Mouse (Mus musculus) heart, postnatal 25 days (tissue): Measurements from ENCODE around the gene Fis1. TPM values are rescaled to one million over a fixed set of nuclear protein-coding genes. Genes with fewer than 3 reads are reported as not detected.

Experiments used
- DNase-seq: peaks from one replicate; pipeline ENCODE4 v3.0.0; 2022; ENCODE audit warnings: low spot score
- intact Hi-C: fragments of 180-260 bp; cut with DNase I; formaldehyde crosslinking; loops from one replicate; pipeline ENCODE4 v1.15.1; 2025
- total RNA-seq, 2 experiments: library from RNA; stranded (reverse); gene quantifications; 2 replicates each; pipeline ENCODE4 v1.2.3; 2021

Gene Fis1
- total RNA-seq, 2 experiments from 2014 or later: 172 to 177 TPM

DNA sequence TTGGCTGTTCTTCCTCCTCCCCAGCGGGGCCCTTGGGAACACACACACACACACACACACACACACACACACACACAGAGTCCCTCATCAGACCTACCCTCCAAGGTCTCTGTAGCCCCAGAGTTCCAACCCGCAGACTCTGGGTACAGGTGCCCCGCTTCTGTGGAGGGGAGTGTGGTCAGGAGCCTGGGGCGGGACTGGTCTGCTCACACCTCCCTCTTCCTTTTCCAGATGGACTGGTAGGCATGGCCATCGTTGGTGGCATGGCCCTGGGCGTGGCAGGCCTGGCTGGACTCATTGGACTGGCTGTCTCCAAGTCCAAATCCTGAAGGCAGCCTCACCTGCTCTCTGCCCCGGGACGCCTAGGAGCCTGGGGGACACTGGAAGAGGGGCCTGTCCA is 12.6 kb downstream of the Fis1 start:
- DNase-seq: no peak

DNA sequence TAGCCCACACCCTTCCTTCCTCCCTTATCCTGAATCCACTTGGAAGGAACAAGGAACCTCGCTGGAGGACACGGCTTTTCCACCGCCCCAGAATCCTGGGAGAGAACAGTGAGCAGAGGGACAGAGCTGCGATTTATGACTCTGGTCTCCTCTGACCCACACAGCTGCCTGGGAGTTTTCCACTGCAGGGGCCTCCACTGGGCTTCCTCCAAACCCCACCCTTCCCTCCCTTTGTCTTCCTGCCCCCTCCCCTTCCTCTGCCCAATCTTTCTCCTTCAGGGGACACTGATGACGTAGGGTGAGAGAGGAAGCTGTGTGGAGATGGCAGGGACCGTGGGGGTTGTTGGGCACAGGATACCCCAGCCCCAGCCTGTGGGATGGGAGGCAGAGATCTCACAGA is 13.3 kb downstream of the Fis1 start, which contains the start of gene Cldn15:
TSS of gene Cldn15 (plus strand) at position 286 of the 400 bp plus-strand sequence.
- peak; percentile 44 for DNase-seq
- intact Hi-C loops: no loop called here

More for the DNA sequence above, 12.6 kb downstream of the Fis1 start:
- intact Hi-C loops: no loop called here

DNA sequence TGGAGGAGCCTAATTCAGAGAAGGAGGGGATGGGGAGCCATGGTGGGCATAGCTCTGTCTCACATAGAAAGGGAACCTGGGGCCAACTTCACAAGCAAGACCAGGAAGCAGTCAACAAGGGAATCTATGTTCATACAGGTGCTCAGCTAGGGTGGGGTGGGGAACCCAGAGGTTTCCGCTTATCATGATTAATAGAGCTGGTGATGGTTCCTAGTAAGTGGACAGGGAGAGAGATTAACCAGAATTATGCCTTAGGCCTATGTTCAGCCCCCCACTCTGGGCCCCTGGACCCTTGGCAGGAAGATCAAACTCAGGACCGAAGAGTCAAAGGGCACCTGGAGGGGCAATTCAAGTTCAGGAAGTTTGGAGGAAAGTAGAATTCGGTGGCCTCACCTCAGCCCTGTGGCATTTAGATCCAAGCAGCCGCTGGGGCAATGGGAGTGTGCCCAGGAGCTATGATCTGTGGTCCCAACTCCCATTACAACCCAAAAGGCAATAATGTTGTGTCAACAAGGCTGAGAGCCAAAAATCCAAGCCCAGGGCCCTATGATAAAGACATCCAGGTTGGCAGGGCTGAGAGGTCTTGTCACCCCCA is 13.9 kb downstream of the Fis1 start:
- no peak for DNase-seq

DNA sequence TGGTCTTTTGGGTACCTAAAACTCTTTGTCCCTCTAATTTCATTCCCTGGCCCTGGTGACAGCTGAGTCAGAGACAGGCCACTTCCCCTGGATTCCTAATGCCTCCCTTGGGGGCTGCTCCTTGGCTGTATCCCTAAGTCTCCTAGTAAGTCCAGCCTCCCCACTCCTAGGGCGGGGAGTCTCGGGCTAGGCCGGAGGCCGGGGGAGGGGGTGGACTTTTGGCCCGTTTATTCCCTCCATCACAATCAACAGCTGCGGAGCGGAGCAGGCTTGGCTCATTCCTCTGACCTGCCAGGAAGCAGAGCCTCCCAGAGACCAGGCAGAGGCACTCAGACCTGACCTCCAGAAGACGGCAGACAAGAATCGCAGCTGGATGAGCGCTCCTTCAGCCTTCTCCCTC is 14.5 kb downstream of the Fis1 start:
- peak; percentile 82 for DNase-seq
- intact Hi-C loops: no loop called here

More for the DNA sequence above, 13.9 kb downstream of the Fis1 start:
- intact Hi-C loops: no loop called here

DNA sequence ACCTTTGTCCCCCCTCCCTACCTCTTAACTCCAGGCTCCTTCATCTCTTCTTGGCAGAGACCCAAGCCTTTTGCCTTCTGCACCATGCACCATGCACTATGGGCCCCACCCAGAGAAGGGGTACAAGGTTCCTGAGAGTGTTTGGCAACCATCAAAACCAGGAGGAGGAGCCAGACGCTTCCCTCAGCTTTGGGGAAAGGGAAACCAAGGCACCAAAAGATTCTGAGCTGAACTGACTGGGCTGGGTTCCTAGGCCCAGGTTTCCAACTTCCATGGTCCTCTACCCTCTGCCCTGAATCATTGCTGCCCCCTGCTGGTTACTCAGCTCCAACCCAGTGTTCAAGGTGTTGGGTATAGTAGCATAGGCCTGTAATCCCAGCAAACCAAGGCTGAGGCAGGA is 17.6 kb downstream of the Fis1 start:
- intact Hi-C loops: loop anchor here (1.0 kb wide), 1 partner anchor 41 kb away; no protein-coding TSS in a partner anchor
- peak; percentile 48 for DNase-seq

DNA sequence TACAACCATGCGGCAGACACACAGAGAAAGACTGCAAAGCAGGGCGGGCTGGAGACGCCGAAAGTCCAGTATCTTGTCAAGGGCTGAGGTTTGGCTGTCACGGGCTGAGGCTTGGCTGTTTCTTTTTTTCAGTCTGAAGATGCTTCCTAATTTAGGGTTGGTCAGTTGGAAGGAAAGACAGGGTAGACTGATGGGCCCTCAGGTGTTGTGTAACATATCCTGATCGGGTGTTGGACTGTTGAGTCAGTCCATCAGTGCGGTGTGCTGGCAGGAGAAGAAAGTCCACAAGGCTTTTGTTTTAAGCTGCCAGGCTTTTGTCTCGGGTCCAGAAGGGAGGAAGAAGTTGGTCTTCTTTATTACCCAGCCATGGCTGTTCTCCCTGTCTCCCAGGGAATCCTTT is 20.6 kb downstream of the Fis1 start:
- intact Hi-C loops: no loop called here

DNA sequence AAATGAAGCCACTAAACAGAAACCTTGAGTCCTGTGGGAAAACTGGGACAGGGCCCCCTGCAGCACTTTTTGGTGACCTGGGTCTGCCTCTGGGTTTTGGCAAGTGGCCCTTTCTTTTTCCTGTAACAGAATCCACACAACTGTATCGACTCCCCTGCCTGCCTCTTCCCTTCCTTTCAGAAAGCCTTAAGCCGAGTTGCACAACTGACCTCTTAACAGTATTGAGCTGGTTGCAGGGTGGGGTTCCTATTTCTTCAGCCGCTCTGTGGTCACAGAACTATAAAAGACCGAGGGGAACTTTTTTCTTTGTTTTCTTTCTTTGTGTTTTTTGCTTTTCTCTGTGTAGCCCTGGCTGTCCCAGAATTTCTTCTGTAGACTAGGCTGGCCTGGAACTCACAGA is 24.7 kb downstream of the Fis1 start:
- intact Hi-C loops: no loop called here
- no peak for DNase-seq

More for the DNA sequence above, 20.6 kb downstream of the Fis1 start:
- no peak for DNase-seq

DNA sequence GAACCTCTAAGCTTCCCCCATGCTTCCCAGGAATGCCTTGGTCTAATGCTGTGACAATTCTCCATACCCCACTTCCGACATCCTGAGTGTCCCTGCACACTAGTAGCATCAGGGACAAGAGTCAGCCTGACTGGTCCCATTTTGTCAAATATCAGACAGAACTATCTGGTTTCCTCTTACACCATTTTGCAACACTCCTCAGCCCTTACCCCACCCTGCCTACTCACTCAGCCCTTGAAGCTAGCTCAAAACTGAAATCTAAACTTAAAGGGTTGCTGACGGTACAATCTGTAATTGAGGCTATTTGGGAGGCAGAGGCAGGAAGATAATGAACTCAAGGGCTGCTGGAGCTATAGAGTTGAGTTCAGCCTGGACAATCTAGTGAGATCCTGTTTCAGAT is 26.7 kb downstream of the Fis1 start:
- DNase-seq: no peak
- intact Hi-C loops: no loop called here

DNA sequence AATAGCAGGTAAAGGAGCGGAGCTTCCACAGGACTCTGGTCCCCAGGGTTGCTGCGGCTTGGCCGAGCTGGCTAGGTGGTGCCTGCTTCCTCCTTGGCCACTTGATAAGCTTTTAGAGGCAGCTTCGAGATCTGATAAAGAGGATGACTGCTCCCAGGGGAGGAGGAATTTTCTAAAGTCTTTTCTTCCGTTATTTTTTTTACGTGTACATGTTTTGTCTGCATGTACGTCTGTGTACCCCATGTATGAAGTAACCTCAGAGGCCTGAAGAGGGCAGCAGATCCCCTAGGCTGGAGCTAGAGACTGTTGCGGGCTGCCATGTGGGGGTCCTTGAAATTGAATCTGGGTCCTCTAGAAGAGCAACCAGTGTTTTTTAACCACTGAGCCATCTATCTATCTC is 27.9 kb downstream of the Fis1 start:
- no peak for DNase-seq
- intact Hi-C loops: no loop called here

DNA sequence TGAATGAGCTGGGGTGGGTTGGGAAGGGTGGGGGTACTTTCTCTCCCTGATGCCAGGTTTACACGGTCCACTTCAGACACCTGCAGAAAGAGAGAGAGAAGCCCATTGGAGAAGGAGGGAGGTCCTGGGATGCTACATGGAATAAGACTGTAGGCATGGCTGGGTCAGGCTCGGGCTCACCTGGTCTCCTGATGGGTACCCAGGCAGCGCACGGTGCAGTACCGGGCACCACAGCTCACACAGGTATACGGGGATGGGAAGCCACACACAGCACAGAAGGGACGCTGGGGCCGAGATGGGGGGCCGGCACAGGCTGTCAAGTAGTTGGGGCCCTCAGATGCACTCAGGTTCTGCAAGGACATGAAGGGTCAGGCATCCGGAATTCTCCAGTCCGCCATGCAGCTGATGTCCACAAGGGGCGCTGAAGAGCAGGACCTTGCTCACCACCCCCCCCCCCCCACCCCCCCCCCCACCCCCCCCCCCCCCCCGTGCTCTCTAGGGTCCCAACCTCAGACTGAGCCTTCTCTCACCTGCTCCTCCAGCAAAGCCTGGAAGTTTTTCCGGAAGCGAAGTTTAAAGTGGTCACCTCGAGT is 29.4 kb downstream of the Fis1 start:
- DNase-seq: no peak
- intact Hi-C loops: no loop called here

DNA sequence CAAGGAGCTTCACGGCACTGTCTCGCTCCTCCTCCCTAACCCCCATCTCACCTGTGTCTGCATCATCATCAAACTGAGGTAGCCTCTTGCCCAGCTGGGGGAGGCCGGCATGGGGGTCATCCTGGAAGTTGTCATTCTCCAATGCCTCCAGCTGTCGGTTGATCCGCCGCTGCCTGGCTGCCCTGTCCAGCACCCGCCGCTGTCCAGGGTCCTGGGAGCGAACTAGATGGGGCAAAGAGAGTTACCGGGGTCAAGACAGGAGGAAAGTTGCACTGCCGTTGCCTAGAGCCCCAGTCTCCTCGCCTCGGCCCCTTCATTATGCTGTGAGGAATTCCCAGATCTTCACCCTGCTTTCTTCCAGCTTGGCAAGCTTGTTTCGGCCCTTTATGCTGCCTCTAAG is 31.8 kb downstream of the Fis1 start:
- DNase-seq: no peak
- intact Hi-C loops: loop anchor here (5.0 kb wide), 1 partner anchor 792 kb away; the partner anchor contains the start of gene Ppp1r35

DNA sequence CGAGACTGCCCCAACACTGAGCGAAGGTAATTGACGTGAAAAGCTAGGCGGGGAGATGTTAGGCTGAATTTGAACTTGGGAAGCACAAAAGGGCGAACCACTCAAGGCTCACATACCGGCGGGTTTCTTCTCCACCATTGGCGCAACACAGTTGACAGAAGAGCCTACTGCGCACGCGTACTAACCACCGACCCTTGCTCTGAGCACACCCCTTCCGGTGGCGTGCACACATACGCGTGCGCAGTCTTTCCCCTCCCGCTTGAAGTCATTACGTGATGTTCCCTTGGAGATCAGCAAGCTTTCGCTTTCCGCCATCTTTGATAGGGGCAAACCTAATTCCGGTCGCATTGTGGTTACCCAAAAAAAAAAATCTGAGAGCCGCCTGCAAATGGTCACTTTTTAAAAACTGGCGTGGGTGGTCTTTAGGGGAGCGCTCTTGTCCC is 33.6 kb downstream of the Fis1 start, which contains the start of gene Plod3:
TSS of gene Plod3 (plus strand) at position 325 of the 443 bp plus-strand sequence.
- DNase-seq: peak; percentile 94
- intact Hi-C loops: loop anchor here (2.0 to 5.0 kb wide), 2 partner anchors 24 to 791 kb away; partner anchors contain the start of gene Ppp1r35

DNA sequence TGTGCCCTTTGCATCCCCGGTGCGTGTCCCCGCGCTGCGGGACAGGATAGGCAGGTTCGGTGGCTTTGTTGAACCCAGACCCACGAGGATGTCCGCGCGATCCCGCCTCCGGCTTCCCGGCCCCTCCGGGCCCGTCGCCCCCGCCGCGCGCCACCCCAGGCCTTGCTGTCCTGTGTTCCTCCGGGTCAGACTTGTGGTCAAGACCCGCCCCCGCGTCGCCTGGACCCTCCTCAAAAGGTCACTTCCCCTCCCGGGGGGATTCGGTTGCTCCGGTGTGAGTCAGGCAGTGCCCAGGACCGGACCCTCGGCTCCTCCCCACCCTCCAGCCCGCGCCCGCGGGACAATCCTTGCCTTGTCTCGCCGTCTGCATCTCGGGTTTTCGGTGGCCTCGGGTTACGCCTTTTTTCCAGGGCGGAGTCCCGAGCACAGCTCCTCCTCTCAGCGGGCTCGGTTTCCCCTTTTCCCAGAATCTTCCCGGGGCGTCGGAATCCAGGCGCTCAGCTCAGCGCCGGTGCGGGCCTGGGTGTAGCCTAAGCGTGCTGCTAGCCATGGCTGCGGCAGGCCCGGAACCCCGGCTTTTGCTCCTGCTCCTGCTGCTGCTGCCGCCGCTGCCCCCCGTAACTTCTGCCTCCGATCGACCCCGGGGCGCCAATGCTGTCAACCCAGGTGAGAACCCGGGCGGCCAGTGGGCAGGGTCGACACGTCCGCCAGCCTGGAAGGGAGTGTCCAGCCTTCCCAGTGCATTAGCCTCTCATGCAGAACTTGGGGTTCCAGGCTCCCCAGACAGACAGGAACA is 34.3 kb downstream of the Fis1 start:
- DNase-seq: peak; percentile 81
- intact Hi-C loops: loop anchor here (2.0 to 5.0 kb wide), 2 partner anchors 25 to 790 kb away; partner anchors contain the start of gene Ppp1r35

DNA sequence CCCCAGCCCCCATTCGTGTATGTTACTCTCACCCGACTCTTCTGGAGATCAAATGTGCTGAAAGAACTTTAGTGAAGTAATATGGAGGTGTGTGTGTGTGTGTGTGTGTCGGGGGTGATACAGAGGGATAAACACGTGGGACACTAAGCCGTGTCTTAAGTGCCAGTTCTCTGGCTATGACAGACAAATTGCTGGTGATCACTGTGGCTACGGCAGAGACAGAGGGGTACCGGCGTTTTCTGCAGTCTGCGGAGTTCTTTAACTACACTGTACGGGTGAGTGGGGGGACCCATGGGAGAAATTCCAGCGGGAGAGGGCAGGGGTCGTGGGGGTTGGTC is 34.8 kb downstream of the Fis1 start, which contains the start of gene Znhit1:
TSS of gene Znhit1 (minus strand) at position 88 of the 338 bp plus-strand sequence.
- no peak for DNase-seq
- intact Hi-C loops: loop anchor here (2.0 to 5.0 kb wide), 2 partner anchors 25 to 789 kb away; partner anchors contain the start of gene Ppp1r35

DNA sequence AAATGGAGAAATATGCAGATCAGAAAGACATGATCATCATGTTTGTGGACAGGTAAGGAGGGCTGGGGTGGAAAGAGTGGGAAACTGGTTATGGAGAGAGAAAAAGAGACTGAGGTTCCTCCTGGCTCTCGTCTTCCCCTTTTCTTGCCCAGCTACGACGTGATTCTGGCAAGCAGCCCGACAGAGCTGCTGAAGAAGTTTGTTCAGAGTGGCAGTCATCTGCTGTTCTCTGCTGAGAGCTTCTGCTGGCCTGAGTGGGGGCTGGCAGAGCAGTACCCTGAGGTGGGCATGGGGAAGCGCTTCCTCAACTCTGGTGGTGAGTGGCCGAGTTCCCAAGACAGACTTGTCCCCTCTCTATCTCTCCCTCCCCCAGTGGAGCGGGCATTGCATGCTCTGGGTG is 35.3 kb downstream of the Fis1 start:
- no peak for DNase-seq
- intact Hi-C loops: loop anchor here (5.0 kb wide), 1 partner anchor 789 kb away; the partner anchor contains the start of gene Ppp1r35

DNA sequence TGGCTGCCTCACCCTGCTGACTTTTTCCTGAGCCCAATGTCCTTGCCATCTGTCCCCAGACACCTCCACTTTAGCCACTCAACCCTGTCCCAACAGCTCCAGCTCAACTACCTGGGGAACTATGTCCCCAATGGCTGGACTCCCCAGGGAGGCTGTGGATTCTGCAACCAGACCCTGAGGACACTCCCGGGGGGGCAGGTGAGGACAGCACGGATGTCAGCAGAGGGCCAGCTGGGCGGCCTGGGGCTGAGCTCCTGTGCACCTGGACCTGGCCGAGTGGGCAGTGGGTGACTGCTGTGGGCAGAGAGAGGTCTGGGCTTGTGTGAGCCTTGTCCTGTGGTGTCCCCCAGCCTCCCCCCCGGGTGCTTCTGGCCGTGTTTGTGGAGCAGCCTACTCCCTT is 36.7 kb downstream of the Fis1 start:
- DNase-seq: no peak
- intact Hi-C loops: loop anchor here (5.0 kb wide), 1 partner anchor 788 kb away; the partner anchor contains the start of gene Ppp1r35

DNA sequence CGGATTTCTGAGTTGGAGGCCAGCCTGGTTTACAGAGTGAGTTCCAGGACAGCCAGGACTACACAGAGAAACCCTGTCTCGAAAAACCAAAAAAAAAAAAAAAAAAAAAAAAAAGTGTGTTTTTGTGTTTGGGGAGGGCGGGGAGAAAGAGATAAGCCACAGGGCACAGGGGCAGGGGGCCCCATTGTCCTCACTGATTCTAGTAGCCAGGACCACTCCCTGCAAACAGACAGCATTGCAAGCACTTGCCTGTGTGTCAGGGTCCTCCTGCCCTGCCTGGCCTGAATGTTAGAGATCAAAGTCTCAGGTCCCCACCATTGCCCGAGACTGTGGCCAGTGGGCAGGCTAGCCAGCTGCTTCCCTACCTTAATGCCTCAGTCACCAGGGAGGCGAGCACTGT is 46.4 kb downstream of the Fis1 start:
- intact Hi-C loops: no loop called here
- no peak for DNase-seq

DNA sequence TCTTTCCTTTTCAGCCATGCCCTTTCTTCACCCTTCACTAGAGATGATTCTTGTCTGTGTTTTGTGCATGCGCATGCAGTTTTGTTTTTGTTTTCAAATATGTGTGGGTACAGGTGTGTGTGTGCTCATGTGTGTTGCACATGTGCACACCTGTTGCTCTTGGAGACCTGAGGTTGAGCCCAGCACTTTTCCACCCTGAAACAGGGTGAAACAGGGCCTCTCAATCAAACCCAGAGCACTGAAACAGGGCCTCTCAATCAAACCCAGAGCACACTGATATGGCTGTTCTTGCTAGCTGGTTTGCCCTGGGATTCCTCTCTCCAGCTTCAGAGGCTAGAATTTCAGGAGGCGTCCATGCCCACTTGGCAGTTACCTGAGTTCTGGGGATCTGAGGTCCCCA is 47.5 kb downstream of the Fis1 start:
- intact Hi-C loops: no loop called here
- no peak for DNase-seq

DNA sequence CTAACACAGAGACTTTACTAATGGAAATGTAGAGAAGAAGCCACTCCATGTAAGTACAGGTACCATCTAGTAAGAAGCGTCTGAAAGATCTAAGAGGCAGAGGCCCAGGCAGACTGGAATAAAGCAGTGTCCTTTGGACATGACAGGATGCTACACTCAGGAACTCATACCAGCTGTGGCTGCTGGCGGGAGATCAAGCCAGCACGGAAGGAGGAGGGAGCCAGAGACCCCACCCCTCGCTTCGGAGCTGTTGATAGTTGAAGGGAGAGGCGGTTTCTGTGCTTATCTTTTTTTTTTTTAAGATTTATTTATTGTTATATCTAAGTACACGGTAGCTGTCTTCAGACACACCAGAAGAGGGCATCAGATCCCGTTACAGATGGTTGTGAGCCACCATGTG is 54.2 kb downstream of the Fis1 start:
- intact Hi-C loops: no loop called here
- no peak for DNase-seq

DNA sequence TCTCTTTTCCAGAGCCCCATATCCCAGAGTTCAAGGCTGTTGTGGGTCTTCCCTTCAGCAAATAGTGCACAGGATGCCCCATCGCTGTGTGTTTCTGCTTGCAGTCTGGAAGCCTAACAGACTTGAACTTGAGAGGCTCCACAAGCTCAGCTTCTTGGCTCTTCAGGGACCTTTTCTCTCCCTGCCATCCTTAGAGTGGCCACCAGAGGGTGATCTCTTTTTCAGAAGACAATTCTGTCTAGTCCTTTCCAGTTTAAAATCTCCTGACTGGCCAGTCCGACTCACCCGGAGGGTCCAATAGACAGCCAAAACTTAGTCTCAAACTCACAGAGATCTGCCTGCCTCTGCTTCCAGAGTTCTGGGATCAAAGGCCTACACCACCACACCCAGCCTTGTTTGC is 56.9 kb downstream of the Fis1 start:
- intact Hi-C loops: no loop called here
- no peak for DNase-seq
